ENCODE assay signal across 8 mouse cellular contexts in genomic region chr10:79664131-79664665, GRCm38 (mm10). TPM values are rescaled to one million over a fixed set of nuclear protein-coding genes. Genes with fewer than 3 reads are reported as not detected.
DNase-seq lines count a peak whose midpoint lies in the region; ATAC-seq and TF ChIP-seq lines count a peak whose summit lies in the region.

Gene Madcam1, plus strand, starts transcription at chr10:79664559.

- DNase-seq in heart, adult 2 months: peak; percentile 60 to 75
- no peak for DNase-seq in heart, postnatal 25 days (ENCODE audit: low spot score)
- peak; percentile 82 for DNase-seq in adrenal gland, postnatal 10 days
- DNase-seq in embryo, embryonic 11 days: peak; percentile 87
- DNase-seq in hindlimb bud, embryonic 11.5 days (ENCODE audit: extremely low spot score, low read depth, low spot score): peak; percentile 26
- peak; percentile 94 for DNase-seq in limb, embryonic 11.5 days (ENCODE audit: low spot score)
- DNase-seq in natural killer cell, adult 2 months (ENCODE audit: low spot score in 2 of 2): peak; percentile 62 to 74
- DNase-seq in stomach, postnatal 0 days (ENCODE audit: low spot score): peak; percentile 84

- ATAC-seq in limb, embryonic 11.5 days (ENCODE audit: insufficient number of reproducible peaks, low FRiP score, low TSS enrichment, low read depth): peak; percentile 36; the same call in 1 of the 2 replicates
- ATAC-seq in stomach, postnatal 0 days (ENCODE audit: low FRiP score, low TSS enrichment): peak; percentile 16; the same call in 1 of the 2 replicates

- no peaks in the 10 kb centered on the region for H3K36me3 ChIP-seq in heart, adult 2 months (ENCODE audit: control insufficient read depth, insufficient read depth, low read length)
- H3K36me3 ChIP-seq in limb, embryonic 11.5 days (ENCODE audit: control insufficient read depth, insufficient read depth, low read length): no peaks in the 10 kb centered on the region
- H3K36me3 ChIP-seq in stomach, postnatal 0 days (ENCODE audit: control insufficient read depth, insufficient read depth, low read length): no peaks in the 10 kb centered on the region

- no peaks in the 10 kb centered on the region for H3K4me1 ChIP-seq in heart, adult 2 months (ENCODE audit: control insufficient read depth, insufficient read depth, low read length)
- no peaks in the 10 kb centered on the region for H3K4me1 ChIP-seq in limb, embryonic 11.5 days (ENCODE audit: control insufficient read depth, insufficient read depth, low read length)
- no peaks in the 10 kb centered on the region for H3K4me1 ChIP-seq in stomach, postnatal 0 days (replicated peaks; ENCODE audit: control insufficient read depth, insufficient read depth)

- H3K79me2 ChIP-seq in heart, adult 2 months (replicated peaks; ENCODE audit: control insufficient read depth, insufficient read depth, low read length): no peaks in the 10 kb centered on the region

- H3K9me3 ChIP-seq in limb, embryonic 11.5 days (ENCODE audit: control insufficient read depth, low read length): no peaks in the 10 kb centered on the region
- no peaks in the 10 kb centered on the region for H3K9me3 ChIP-seq in stomach, postnatal 0 days (ENCODE audit: control insufficient read depth, low read length)

- intact Hi-C loops in heart, adult 2 months (cut with DNase I): loop anchor here (10.0 kb wide), 1 partner anchor 909 kb away; the partner anchor contains the start of gene Ccdc105
- intact Hi-C loops in heart, postnatal 25 days (cut with DNase I): no loop called here

- H3K4me3 ChIP-seq in heart, adult 2 months: no peak within 1 kb of the TSS
- H3K4me3 ChIP-seq in limb, embryonic 11.5 days (ENCODE audit: low read depth, low read length): no peak within 1 kb of the TSS
- H3K4me3 ChIP-seq in stomach, postnatal 0 days (ENCODE audit: low read depth, low read length): no peak within 1 kb of the TSS

- peak; percentile 95 for TF ChIP-seq CTCF in heart, adult 2 months (IDR thresholded peaks at IDR 0.05)
- peak; percentile 93 for TF ChIP-seq CTCF in stomach, postnatal 0 days (IDR thresholded peaks at IDR 0.05; ENCODE audit: low read depth)

- H3K4me2 ChIP-seq in limb, embryonic 11.5 days (ENCODE audit: low read depth, severe bottlenecking): no peak within 1 kb of the TSS
- no peak within 1 kb of the TSS for H3K4me2 ChIP-seq in stomach, postnatal 0 days (replicated peaks; ENCODE audit: low read depth)

- no peak within 1 kb of the TSS for H3K27ac ChIP-seq in heart, adult 2 months
- no peak within 1 kb of the TSS for H3K27ac ChIP-seq in limb, embryonic 11.5 days (replicated peaks; ENCODE audit: low read depth, low read length)
- no peak within 1 kb of the TSS for H3K27ac ChIP-seq in stomach, postnatal 0 days (replicated peaks)

- WGBS in heart, adult 2 months: 14% methylated on average over 13 of the region's 13 CpGs
- WGBS in limb, embryonic 11.5 days: 10% methylated on average over 13 of the region's 13 CpGs
- 11% methylated on average over 13 of the region's 13 CpGs for WGBS in stomach, postnatal 0 days

- TF ChIP-seq POLR2A in heart, adult 2 months (IDR thresholded peaks at IDR 0.05; ENCODE audit: insufficient read depth, low read depth, low read length): no peak

- no peak within 1 kb of the TSS for H3K9ac ChIP-seq in heart, adult 2 months (ENCODE audit: low read depth, low read length)
- H3K9ac ChIP-seq in limb, embryonic 11.5 days (ENCODE audit: low read length): no peak within 1 kb of the TSS
- H3K9ac ChIP-seq in stomach, postnatal 0 days (ENCODE audit: low read length): no peak within 1 kb of the TSS

- no peak for TF ChIP-seq EP300 in heart, adult 2 months (IDR thresholded peaks at IDR 0.05; ENCODE audit: insufficient read depth, low read depth, low read length)
- no peak for TF ChIP-seq EP300 in stomach, postnatal 0 days (optimal IDR thresholded peaks at IDR 0.05)

- H3K27me3 ChIP-seq in heart, adult 2 months (ENCODE audit: control insufficient read depth, insufficient read depth, low read length): no peaks in the 10 kb centered on the region
- H3K27me3 ChIP-seq in limb, embryonic 11.5 days (ENCODE audit: control insufficient read depth, insufficient read depth, low read length): no peaks in the 10 kb centered on the region
- H3K27me3 ChIP-seq in stomach, postnatal 0 days (ENCODE audit: control insufficient read depth, insufficient read depth, low read length): no peaks in the 10 kb centered on the region

RNA-seq across cellular contexts. Expression of gene Madcam1, which starts in this region (rescaled TPM):
- total RNA-seq in heart, adult 2 months (2021): not detected
- polyA plus RNA-seq in heart, adult 2 months (2012; rRNA removed): not detected in 2 replicates
- total RNA-seq in heart, postnatal 25 days (2021): not detected
- 1 to 10 TPM; 3.1 to 4.0 TPM for total RNA-seq in adrenal gland, postnatal 10 days (2021)
- 5.6 and 5.9 TPM in 2 replicates for polyA plus RNA-seq in limb, embryonic 11.5 days (2014; fragmentation: Nextera tagmentation; extraction: Ambion mirVana)
- 17.6 and 22.2 TPM in 2 replicates for polyA plus RNA-seq in stomach, postnatal 0 days (2015; fragmentation: Nextera tagmentation; extraction: Ambion mirVana)

Comparison
In these comparisons a context has a peak if more than half of its experiments do, and no peak if none do; other contexts are left out.
1. Peak in DNase-seq in heart, adult 2 months; RNA of the gene not detected or under 1 TPM.